Mouse (Mus musculus) spleen, adult 18-20 months (tissue): ENCODE results near the gene Slc35d2.

Source experiments
- DNase-seq, 2 experiments: peaks; one replicate each; pipeline ENCODE4 v3.0.0; 2022; ENCODE audit warnings: mixed read lengths in 2 of 2

Gene Slc35d2

DNA sequence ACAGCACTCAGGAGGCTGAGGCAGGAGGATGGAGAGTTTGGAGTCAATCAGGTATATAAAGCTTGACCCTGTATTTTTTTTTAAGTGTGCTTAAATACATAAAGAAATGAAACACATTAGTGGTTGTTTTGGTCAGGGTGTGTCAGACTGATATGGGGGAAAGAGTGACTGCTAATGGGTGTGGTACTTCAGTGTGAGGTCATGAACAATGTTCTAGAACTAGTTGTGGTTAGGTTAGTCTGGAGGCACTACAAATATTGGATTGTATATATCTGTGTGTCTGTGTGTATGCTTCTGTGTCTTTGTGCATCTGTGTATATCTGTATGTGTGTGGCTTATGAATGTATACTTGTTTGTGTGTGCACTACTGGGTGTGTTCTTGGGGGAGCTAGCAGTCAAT, 79.6 kb downstream of the Slc35d2 start:
- no peak for DNase-seq

DNA sequence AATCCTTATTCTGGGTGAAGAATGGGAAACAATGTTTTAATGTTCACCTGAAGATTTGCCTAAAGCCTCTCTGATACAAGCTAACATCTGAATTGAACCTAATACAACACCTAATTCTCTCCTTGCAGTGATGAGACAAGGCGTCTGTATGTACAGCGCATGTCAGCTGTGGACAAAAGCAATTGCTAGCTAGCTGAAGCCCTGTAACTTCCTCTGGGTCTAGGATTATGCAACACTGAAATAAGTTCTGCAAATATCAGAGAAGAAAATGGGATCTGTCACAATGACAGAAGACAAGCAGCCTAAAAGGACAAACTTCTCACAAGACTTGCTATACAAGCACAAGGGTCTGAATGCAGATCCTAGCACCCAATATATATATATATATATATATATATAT, 80.7 kb downstream of the Slc35d2 start:
- DNase-seq, result no peak
